Mouse (Mus musculus) MEL (cell line): Measurements from ENCODE around the gene Cyp1a1. TPM values are rescaled to one million over a fixed set of nuclear protein-coding genes. Genes with fewer than 3 reads are reported as not detected.

Experiments
- DNase-seq: peaks from one replicate; pipeline ENCODE4 v3.0.0; 2011; ENCODE audit warnings: low read depth, low spot score
- H3K27ac ChIP-seq: 2 replicates; pipeline ENCODE4 v1.5.1; 2012; ENCODE audit warnings: low read depth, mild to moderate bottlenecking, control low read depth, low read length, moderate library complexity; ENCODE audit not compliant: control insufficient read depth
- H3K27me3 ChIP-seq, 2 experiments: fragments of 150-350 bp in 1 of 2; sonication (generic) in 1 of 2; 2 replicates each; pipeline ENCODE4 v1.6.1; 2012; ENCODE audit warnings: low read length in 2 of 2, mild to moderate bottlenecking in 2 of 2, improper control_type of control experiment in 1 of 2, moderate library complexity in 1 of 2; ENCODE audit not compliant: insufficient read depth in 2 of 2, control insufficient read depth in 1 of 2
- H3K36me3 ChIP-seq, 2 experiments: 2 replicates each; pipeline ENCODE4 v1.6.1; 2012 to 2014; ENCODE audit warnings: low read length in 2 of 2, improper control_type of control experiment in 1 of 2, inconsistent platforms in 1 of 2, mild to moderate bottlenecking in 1 of 2; ENCODE audit not compliant: insufficient read depth in 2 of 2, control insufficient read depth in 1 of 2
- H3K4me1 ChIP-seq, 2 experiments: fragments of 150-350 bp in 1 of 2; sonication (generic) in 1 of 2; 2 replicates each; pipeline ENCODE4 v1.6.1; 2012; ENCODE audit warnings: low read length in 2 of 2, improper control_type of control experiment in 1 of 2, mild to moderate bottlenecking in 1 of 2; ENCODE audit not compliant: insufficient read depth in 2 of 2, control insufficient read depth in 1 of 2
- H3K4me3 ChIP-seq, 2 experiments: fragments of 150-350 bp in 1 of 2; sonication (generic) in 1 of 2; 2 replicates each; pipeline ENCODE4 v1.5.1; 2012; ENCODE audit warnings: low read depth in 2 of 2, low read length in 2 of 2, mild to moderate bottlenecking in 2 of 2, moderate library complexity in 2 of 2, control low read depth in 1 of 2, improper control_type of control experiment in 1 of 2; ENCODE audit not compliant: control insufficient read depth in 1 of 2, insufficient read depth in 1 of 2
- H3K79me2 ChIP-seq: 2 replicates; pipeline ENCODE4 v1.6.1; 2012; ENCODE audit warnings: mild to moderate bottlenecking, low read length, moderate library complexity; ENCODE audit not compliant: control insufficient read depth, poor library complexity, insufficient read depth
- H3K9ac ChIP-seq: 2 replicates; pipeline ENCODE4 v1.6.1; 2012; ENCODE audit warnings: low read depth, mild to moderate bottlenecking, control low read depth, low read length, moderate library complexity; ENCODE audit not compliant: control insufficient read depth, poor library complexity, severe bottlenecking
- H3K9me3 ChIP-seq: fragments of 150-350 bp; sonication (generic); replicated peaks from 2 replicates; pipeline ENCODE4 v1.6.1; 2012; ENCODE audit warnings: mild to moderate bottlenecking, low read length, improper control_type of control experiment, moderate library complexity; ENCODE audit not compliant: insufficient read depth
- CHD1 ChIP-seq: IDR thresholded peaks from 2 replicates; pipeline ENCODE4 v1.6.1; 2012; ENCODE audit warnings: low read depth, mild to moderate bottlenecking, inconsistent platforms, low read length, improper control_type of control experiment
- E2F4 ChIP-seq: IDR thresholded peaks from 2 replicates; pipeline ENCODE4 v1.6.1; 2011; ENCODE audit warnings: low read depth, low read length, improper control_type of control experiment, borderline replicate concordance
- EP300 ChIP-seq, 2 experiments: IDR thresholded peaks; 2 replicates each; pipeline ENCODE4 v1.6.1; 2011; ENCODE audit warnings: improper control_type of control experiment in 2 of 2, low read length in 2 of 2, low read depth in 1 of 2, mild to moderate bottlenecking in 1 of 2
- ETS1 ChIP-seq: IDR thresholded peaks from 2 replicates; pipeline ENCODE4 v1.6.1; 2012; ENCODE audit warnings: low read depth, mild to moderate bottlenecking, inconsistent platforms, low read length, improper control_type of control experiment, moderate library complexity
- GATA1 ChIP-seq: IDR thresholded peaks from 2 replicates; pipeline ENCODE4 v1.6.1; 2011; ENCODE audit warnings: low read depth, low read length, improper control_type of control experiment
- MAFK ChIP-seq: IDR thresholded peaks from 2 replicates; pipeline ENCODE4 v1.6.1; 2011; ENCODE audit warnings: low read depth, mild to moderate bottlenecking, low read length, improper control_type of control experiment, borderline replicate concordance
- MAX ChIP-seq: IDR thresholded peaks from 2 replicates; pipeline ENCODE4 v1.6.1; 2011; ENCODE audit warnings: low read length, improper control_type of control experiment
- NELFE ChIP-seq: IDR thresholded peaks from 2 replicates; pipeline ENCODE4 v1.6.1; 2011; ENCODE audit warnings: low read depth, low read length, improper control_type of control experiment
- POLR2AphosphoS5 ChIP-seq: IDR thresholded peaks from 2 replicates; pipeline ENCODE4 v1.6.1; 2012; ENCODE audit warnings: low read depth, borderline replicate concordance, mild to moderate bottlenecking, inconsistent platforms, low read length, moderate library complexity, mixed read lengths
- RAD21 ChIP-seq: IDR thresholded peaks from 2 replicates; pipeline ENCODE4 v1.6.1; 2011; ENCODE audit warnings: mild to moderate bottlenecking, low read depth, low read length, improper control_type of control experiment
- RCOR1 ChIP-seq: IDR thresholded peaks from 2 replicates; pipeline ENCODE4 v1.6.1; 2012; ENCODE audit warnings: low read depth, mild to moderate bottlenecking, inconsistent platforms, low read length, improper control_type of control experiment
- TBP ChIP-seq: IDR thresholded peaks from 2 replicates; pipeline ENCODE4 v1.8.0; 2011; ENCODE audit warnings: low read depth, low read length, improper control_type of control experiment
- TCF12 ChIP-seq: IDR thresholded peaks from 2 replicates; pipeline ENCODE4 v1.6.1; 2014; ENCODE audit warnings: low read depth, mild to moderate bottlenecking, inconsistent platforms, low read length, improper control_type of control experiment, moderate library complexity
- UBTF ChIP-seq: IDR thresholded peaks from 2 replicates; pipeline ENCODE4 v1.6.1; 2012; ENCODE audit warnings: low read depth, mild to moderate bottlenecking, inconsistent platforms, low read length, improper control_type of control experiment, moderate library complexity, borderline replicate concordance; ENCODE audit not compliant: insufficient read depth
- USF2 ChIP-seq, 2 experiments: IDR thresholded peaks; 2 replicates each; pipeline ENCODE4 v1.6.1; 2011 to 2012; ENCODE audit warnings: improper control_type of control experiment in 2 of 2, low read length in 2 of 2, borderline replicate concordance in 1 of 2, inconsistent platforms in 1 of 2, low read depth in 1 of 2, mild to moderate bottlenecking in 1 of 2; ENCODE audit not compliant: insufficient read depth in 1 of 2
- ZKSCAN1 ChIP-seq: IDR thresholded peaks from 2 replicates; pipeline ENCODE4 v1.6.1; 2012; ENCODE audit warnings: low read depth, mild to moderate bottlenecking, inconsistent platforms, low read length, improper control_type of control experiment, moderate library complexity
- ZNF384 ChIP-seq: IDR thresholded peaks from 2 replicates; pipeline ENCODE4 v1.6.1; 2012; ENCODE audit warnings: low read depth, mild to moderate bottlenecking, inconsistent platforms, low read length, improper control_type of control experiment
- polyA plus RNA-seq, 2 experiments: library from polyadenylated mRNA; stranded (reverse) in 1 of 2; unstranded in 1 of 2; fragments of >175 nt in 1 of 2; fragments of >200 nt in 1 of 2; gene quantifications; 2 replicates each; pipeline versions ENCODE4 v1.2.1 to v1.2.4; 2012; ENCODE audit warnings: low replicate concordance in 2 of 2, low read depth in 1 of 2; ENCODE audit not compliant: insufficient read length in 2 of 2, insufficient read depth in 1 of 2, missing spikeins in 1 of 2
- total RNA-seq: library from RNA; depleted of rRNA; stranded (reverse); fragments of 300-350 nt; gene quantifications from 2 replicates; pipeline ENCODE4 v1.2.3, GENCODE M21; 2012

Gene Cyp1a1
- total and polyA plus RNA-seq, 3 experiments, result 0.04 to 0.26 TPM; not detected in 1

DNA sequence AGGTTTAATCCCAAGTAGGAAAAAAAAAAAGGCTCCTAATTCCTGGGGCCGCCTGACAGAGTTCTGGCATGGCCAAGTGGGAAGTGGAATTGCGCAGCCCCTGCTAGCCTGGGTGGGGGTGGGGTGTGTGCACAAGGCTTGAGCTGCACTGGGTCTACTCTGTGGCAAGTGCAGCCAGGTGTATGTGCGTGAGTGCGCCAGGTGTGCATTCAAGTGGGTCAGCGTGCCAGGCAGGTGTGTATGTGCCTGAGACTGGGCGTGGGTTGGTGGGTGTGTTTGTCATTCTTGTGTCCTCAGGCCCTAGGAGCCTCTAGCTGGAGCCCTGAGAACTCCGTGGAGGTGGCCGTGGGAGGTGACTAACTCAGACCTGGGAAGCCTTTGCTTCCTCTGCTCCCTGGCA lies 21.2 kb upstream of the Cyp1a1 start:
- DNase-seq, result no peak
- Histone ChIP-seq H3K27me3 (peaks cover 0 to 4% of the 10 kb centered on the region in 2 experiments; a peak in 2 of 4 replicates), H3K9ac (no peak overlapping the region), H3K79me2 (no peaks in the 10 kb centered on the region), H3K36me3 (peaks cover 0 to 2% of the 10 kb centered on the region in 2 experiments; a peak in 1 of 4 replicates), H3K27ac (no peak overlapping the region), H3K4me1 (no peaks in the 10 kb centered on the region; a peak in 2 of 4 replicates), H3K9me3 (no peaks in the 10 kb centered on the region), H3K4me3 (no peak overlapping the region)
- no peak for TF ChIP-seq EP300 (IDR thresholded peaks at IDR 0.05; ENCODE audit: low read depth in 1 of 2, low read length in 2 of 2)
- no peak for TF ChIP-seq MAFK
- no peak for TF ChIP-seq TBP
- TF ChIP-seq USF2 (IDR thresholded peaks at IDR 0.05; ENCODE audit: borderline replicate concordance in 1 of 2, insufficient read depth in 1 of 2, low read depth in 1 of 2, low read length in 2 of 2), result no peak
- no peak for TF ChIP-seq TCF12
- no peak for TF ChIP-seq POLR2AphosphoS5
- no peak for TF ChIP-seq ZKSCAN1
- no peak for TF ChIP-seq MAX
- TF ChIP-seq E2F4, result no peak
- TF ChIP-seq GATA1, result no peak
- TF ChIP-seq CHD1, result no peak
- TF ChIP-seq NELFE, result no peak
- TF ChIP-seq ETS1, result no peak
- TF ChIP-seq RAD21, result no peak
- no peak for TF ChIP-seq RCOR1
- TF ChIP-seq UBTF, result no peak
- no peak for TF ChIP-seq ZNF384

DNA sequence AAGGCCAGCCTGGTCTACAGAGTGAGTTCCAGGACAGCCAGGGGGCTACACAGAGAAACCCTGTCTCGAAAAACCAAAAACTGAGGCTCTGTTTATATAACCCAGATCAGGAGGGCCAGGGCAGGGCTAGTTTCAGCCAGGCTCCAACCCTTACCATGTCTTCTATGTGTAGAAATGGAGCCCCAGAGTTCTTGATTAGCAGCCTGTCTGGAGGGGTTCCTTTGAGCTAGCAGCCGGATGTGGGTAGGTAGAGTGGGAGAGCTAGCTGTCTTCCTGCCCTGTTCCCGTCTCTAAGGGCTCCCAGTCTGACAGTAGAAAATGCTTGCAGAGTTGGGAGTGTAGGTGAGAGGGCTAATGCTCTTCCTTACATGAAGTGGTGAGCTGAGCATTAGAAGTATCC lies 20.6 kb upstream of the Cyp1a1 start:
- no peaks in the 10 kb centered on the region for H3K4me1 ChIP-seq
- H3K27ac ChIP-seq, result no peak overlapping the region
- peaks cover 0 to 4% of the 10 kb centered on the region in 2 experiments; a peak in 2 of 4 replicates for H3K27me3 ChIP-seq
- H3K36me3 ChIP-seq, result peaks cover 0 to under 1% of the 10 kb centered on the region in 2 experiments; a peak in 1 of 4 replicates
- H3K9ac ChIP-seq, result no peak overlapping the region
- TF ChIP-seq RCOR1, result no peak
- no peak for TF ChIP-seq POLR2AphosphoS5
- TF ChIP-seq GATA1, result no peak
- no peak for DNase-seq
- no peaks in the 10 kb centered on the region for H3K79me2 ChIP-seq
- H3K4me3 ChIP-seq, result no peak overlapping the region
- no peaks in the 10 kb centered on the region for H3K9me3 ChIP-seq
